Comparison of ENCODE assay signal across 11 mouse cellular contexts in genomic region chr4:155560932-155561331, GRCm38 (mm10). TPM values are rescaled to one million over a fixed set of nuclear protein-coding genes. Genes with fewer than 3 reads are reported as not detected.
A peak's percentile ranks its signal among the peaks of the same experiment; 100 is the strongest.
DNase-seq lines count a peak whose midpoint lies in the region; ATAC-seq and TF ChIP-seq lines count a peak whose summit lies in the region.
"Had no signal": no experiment of that assay in that cellular context is flagged by ENCODE, and none has a peak within 500 bp of the region (broad histone marks: within the 10 kb centered on the region; RNA-seq: fewer than 3 reads in every experiment).

No protein-coding gene starts in this region.

- no peak for ATAC-seq in heart, embryonic 11.5 days (replicated peaks; ENCODE audit: insufficient number of reproducible peaks, low FRiP score, low TSS enrichment)
- ATAC-seq in liver, embryonic 15.5 days (ENCODE audit: insufficient read depth) = no peak

- in situ Hi-C loops in CH12.LX (cut with MboI; ENCODE audit: low pct_ligation_motif_present, low pct_unique_long_range_greater_than_20kb, low sequenced_read_pairs) = loop anchor here (10.0 kb wide), 1 partner anchor 46 kb away; no protein-coding TSS in a partner anchor

- peak; percentile 97 for DNase-seq in heart, adult 11 months
- no peak for DNase-seq in heart, postnatal 25 days (ENCODE audit: low spot score)
- no peak for DNase-seq in CH12.LX (ENCODE audit: extremely low read depth)
- no peak for DNase-seq in layer of hippocampus, postnatal 10 days (ENCODE audit: low spot score in 2 of 2)
- DNase-seq in ovary, postnatal 10 days (ENCODE audit: low spot score) = no peak
- DNase-seq in cerebellum, postnatal 14 days = no peak
- DNase-seq: gastrocnemius, postnatal 10 days; right cerebral cortex, postnatal 25 days; thymus, postnatal 14 days had no signal

- no peak overlapping the region for H3K9ac ChIP-seq in CH12.LX (ENCODE audit: insufficient read depth, low read depth)
- H3K9ac ChIP-seq in heart, embryonic 11.5 days (ENCODE audit: low read depth, low read length) = no peak overlapping the region
- no peak overlapping the region for H3K9ac ChIP-seq in liver, embryonic 15.5 days

- peaks cover 15 to 58% of the 10 kb centered on the region in 2 experiments for H3K4me1 ChIP-seq in CH12.LX (ENCODE audit: control insufficient read depth in 1 of 2, insufficient read depth in 2 of 2)
- peaks cover 31% of the 10 kb centered on the region for H3K4me1 ChIP-seq in heart, embryonic 11.5 days (ENCODE audit: control insufficient read depth, insufficient read depth, low read length)
- peaks cover 60% of the 10 kb centered on the region for H3K4me1 ChIP-seq in liver, embryonic 15.5 days (replicated peaks)

- dilution Hi-C loops in CH12.LX (cut with MboI; ENCODE audit: extremely low pct_ligation_motif_present, extremely low pct_unique_long_range_greater_than_20kb, low sequenced_read_pairs) = no loop called here

- H3K27me3 ChIP-seq in CH12.LX (replicated peaks) = no peaks in the 10 kb centered on the region
- no peaks in the 10 kb centered on the region for H3K27me3 ChIP-seq in heart, embryonic 11.5 days (ENCODE audit: control insufficient read depth, insufficient read depth, low read length)
- no peaks in the 10 kb centered on the region for H3K27me3 ChIP-seq in liver, embryonic 15.5 days

- TF ChIP-seq CTCF in CH12.LX (conservative IDR thresholded peaks at IDR 0.05 in 1 of 2, IDR thresholded peaks at IDR 0.05 in 1 of 2; ENCODE audit: low read depth in 2 of 2, low read length in 2 of 2) = no peak

- no peaks in the 10 kb centered on the region for H3K9me3 ChIP-seq in CH12.LX (replicated peaks; ENCODE audit: low read length)
- H3K9me3 ChIP-seq in heart, embryonic 11.5 days (replicated peaks; ENCODE audit: control insufficient read depth, low read length) = no peaks in the 10 kb centered on the region
- no peaks in the 10 kb centered on the region for H3K9me3 ChIP-seq in liver, embryonic 15.5 days (replicated peaks)

- TF ChIP-seq POLR2A in CH12.LX (IDR thresholded peaks at IDR 0.05; ENCODE audit: low read depth, low read length) = no peak

- H3K27ac ChIP-seq in CH12.LX (ENCODE audit: insufficient read depth, low read depth) = peak overlapping the region; percentile 10; the same call in 1 of the 2 replicates
- 0 out of 2 replicates have a peak overlapping the region, but pooled peaks have one; percentile 38 for H3K27ac ChIP-seq in heart, embryonic 11.5 days (ENCODE audit: low read depth, low read length)
- peak overlapping the region; percentile 64 for H3K27ac ChIP-seq in liver, embryonic 15.5 days (replicated peaks)

- 60% methylated on average over 2 of the region's 2 CpGs for WGBS in heart, embryonic 11.5 days (ENCODE audit: insufficient replicate concordance)
- 68% methylated on average over 2 of the region's 2 CpGs for WGBS in liver, embryonic 15.5 days (ENCODE audit: insufficient replicate concordance)

- no peak overlapping the region for H3K4me2 ChIP-seq in CH12.LX (ENCODE audit: insufficient read depth, low read depth, poor library complexity, severe bottlenecking)
- no peak overlapping the region for H3K4me2 ChIP-seq in heart, embryonic 11.5 days
- H3K4me2 ChIP-seq in liver, embryonic 15.5 days = no peak overlapping the region

- H3K36me3 ChIP-seq in CH12.LX (replicated peaks in 1 of 2; ENCODE audit: control insufficient read depth in 1 of 2, insufficient read depth in 1 of 2, low read length in 1 of 2) = peaks cover 36 to 49% of the 10 kb centered on the region in 2 experiments
- H3K36me3 ChIP-seq in heart, embryonic 11.5 days (ENCODE audit: control insufficient read depth, insufficient read depth, low read length) = peaks cover 9% of the 10 kb centered on the region
- H3K36me3 ChIP-seq in liver, embryonic 15.5 days (replicated peaks) = peaks cover 38% of the 10 kb centered on the region

- TF ChIP-seq RAD21 in CH12.LX (IDR thresholded peaks at IDR 0.05; ENCODE audit: low read depth, low read length) = no peak

- no peak overlapping the region for H3K4me3 ChIP-seq in CH12.LX (replicated peaks in 1 of 3; ENCODE audit: low read depth in 2 of 3, low read length in 2 of 3, poor library complexity in 1 of 3)
- H3K4me3 ChIP-seq in heart, embryonic 11.5 days (ENCODE audit: low read depth, low read length) = no peak overlapping the region
- no peak overlapping the region for H3K4me3 ChIP-seq in liver, embryonic 15.5 days (replicated peaks)

- intact Hi-C loops in heart, postnatal 25 days (cut with DNase I) = loop anchor here (2.0 kb wide), 1 partner anchor 70 kb away; the partner anchor contains the start of gene Gnb1

- H3K79me2 ChIP-seq in CH12.LX (replicated peaks; ENCODE audit: control insufficient read depth, extremely low read depth, insufficient read depth, poor library complexity, severe bottlenecking) = peaks cover 20% of the 10 kb centered on the region

- no peak for TF ChIP-seq EP300 in CH12.LX (IDR thresholded peaks at IDR 0.05; ENCODE audit: low read length)

TF ChIP-seq in CH12.LX, 34 proteins besides CTCF, POLR2A, EP300 and RAD21:
- TF ChIP-seq MYC (IDR thresholded peaks at IDR 0.05; ENCODE audit: low read depth, low read length) (no peak), POLR2AphosphoS2 (IDR thresholded peaks at IDR 0.05; ENCODE audit: low read depth, low read length) (no peak), BHLHE40 (IDR thresholded peaks at IDR 0.05; ENCODE audit: low read depth, low read length) (no peak), ZMIZ1 (IDR thresholded peaks at IDR 0.05; ENCODE audit: low read depth, low read length) (no peak)

RNA-seq across cellular contexts. Expression of gene Nadk, which starts 1.2 kb away (rescaled TPM):
- total RNA-seq in heart, postnatal 25 days (2021) = 10 to 100 TPM; 36.6 to 37.3 TPM
- total RNA-seq in CH12.LX (2012; rRNA removed) (138 and 162 TPM in 2 replicates), CH12.LX (2014; rRNA removed) (193 and 204 TPM in 2 replicates)
- 199 and 212 TPM in 2 replicates for polyA plus RNA-seq in CH12.LX (2012; ENCODE audit: insufficient read length, low read depth)
- 57.0 and 58.6 TPM in 2 replicates for polyA plus RNA-seq in heart, embryonic 11.5 days (2014; fragmentation: Nextera tagmentation; extraction: Ambion mirVana)
- 46.9 and 51.4 TPM in 2 replicates for polyA plus RNA-seq in liver, embryonic 15.5 days (2015; fragmentation: Nextera tagmentation; extraction: Ambion mirVana)
- total RNA-seq in layer of hippocampus, postnatal 10 days (2021) = 10 to 100 TPM; 55.8 to 63.5 TPM

RNA-seq across cellular contexts. Expression of gene Slc35e2, which starts 40.3 kb away (rescaled TPM):
- 1 to 10 TPM; 7.8 to 7.9 TPM for total RNA-seq in heart, postnatal 25 days (2021)
- total RNA-seq in CH12.LX (2012; rRNA removed) (14.2 and 14.6 TPM in 2 replicates), CH12.LX (2014; rRNA removed) (9.9 and 10.4 TPM in 2 replicates)
- polyA plus RNA-seq in CH12.LX (2012; ENCODE audit: insufficient read length, low read depth) = 6.2 and 8.2 TPM in 2 replicates
- 7.7 and 9.6 TPM in 2 replicates for polyA plus RNA-seq in heart, embryonic 11.5 days (2014; fragmentation: Nextera tagmentation; extraction: Ambion mirVana)
- polyA plus RNA-seq in liver, embryonic 15.5 days (2015; fragmentation: Nextera tagmentation; extraction: Ambion mirVana) = 5.4 and 5.9 TPM in 2 replicates
- 10 to 100 TPM; 37.9 to 38.6 TPM for total RNA-seq in layer of hippocampus, postnatal 10 days (2021)

Comparison
In these comparisons a context has a peak if more than half of its experiments do, and no peak if none do; other contexts are left out.
1. H3K27ac ChIP-seq: peak in every context shown above with its lines; median percentile 64 in liver, embryonic 15.5 days; 38 in heart, embryonic 11.5 days; 10 in CH12.LX.